In genomic region chr19:5910221-5910620, GRCm38 (mm10) we compare ENCODE assay signal across 8 mouse cellular contexts. TPM values are rescaled to one million over a fixed set of nuclear protein-coding genes. Genes with fewer than 3 reads are reported as not detected.
DNase-seq lines count a peak whose midpoint lies in the region; ATAC-seq and TF ChIP-seq lines count a peak whose summit lies in the region.

No protein-coding gene starts in this region.

- TF ChIP-seq CTCF in lung, adult 2 months (IDR thresholded peaks at IDR 0.05; ENCODE audit: insufficient read depth, low read length), result peak; percentile 37; the same call in 1 of the 2 replicates

- WGBS in lung, adult 2 months, result 28% methylated on average over 6 of the region's 6 CpGs
- 54% methylated on average over 6 of the region's 6 CpGs for WGBS in forebrain, embryonic 14.5 days
- WGBS in limb, embryonic 13.5 days, result 79% methylated on average over 6 of the region's 6 CpGs

- H3K27ac ChIP-seq in forebrain, embryonic 14.5 days (ENCODE audit: low read depth, low read length), result no peak overlapping the region
- no peak overlapping the region for H3K27ac ChIP-seq in limb, embryonic 13.5 days

- no peak for DNase-seq in lung, adult 2 months
- DNase-seq in lung, postnatal 4 days, result no peak
- DNase-seq in forebrain, embryonic 14.5 days (ENCODE audit: low spot score), result no peak
- DNase-seq in retina, embryonic 14.5 days (ENCODE audit: low spot score), result peak; percentile 90
- DNase-seq in adrenal gland, adult 18-20 months (ENCODE audit: low spot score in 2 of 2), result no peak
- DNase-seq in right cerebral cortex, postnatal 14 days, result no peak
- no peak for DNase-seq in kidney, adult 8-10 months

- peaks cover 12% of the 10 kb centered on the region for H3K4me1 ChIP-seq in lung, adult 2 months (ENCODE audit: control insufficient read depth, insufficient read depth, low read length)
- peaks cover 22% of the 10 kb centered on the region for H3K4me1 ChIP-seq in forebrain, embryonic 14.5 days (ENCODE audit: control insufficient read depth, insufficient read depth, low read length)
- peaks cover 33% of the 10 kb centered on the region for H3K4me1 ChIP-seq in limb, embryonic 13.5 days

- H3K4me3 ChIP-seq in lung, adult 2 months (replicated peaks; ENCODE audit: extremely low read depth, low read depth, low read length), result peak overlapping the region; percentile 45
- H3K4me3 ChIP-seq in forebrain, embryonic 14.5 days (ENCODE audit: low read depth, low read length), result peak overlapping the region; percentile 98
- H3K4me3 ChIP-seq in limb, embryonic 13.5 days, result no peak overlapping the region

- no peaks in the 10 kb centered on the region for H3K27me3 ChIP-seq in forebrain, embryonic 14.5 days (replicated peaks; ENCODE audit: control insufficient read depth, insufficient read depth, low read length)
- no peaks in the 10 kb centered on the region for H3K27me3 ChIP-seq in limb, embryonic 13.5 days

- TF ChIP-seq POLR2A in lung, adult 2 months (IDR thresholded peaks at IDR 0.05; ENCODE audit: borderline replicate concordance, extremely low read depth, low read depth, low read length), result no peak

- H3K36me3 ChIP-seq in forebrain, embryonic 14.5 days (ENCODE audit: control insufficient read depth, insufficient read depth, low read length), result peaks cover 23% of the 10 kb centered on the region
- peaks cover 28% of the 10 kb centered on the region for H3K36me3 ChIP-seq in limb, embryonic 13.5 days

- H3K4me2 ChIP-seq in forebrain, embryonic 14.5 days (ENCODE audit: low read length), result peak overlapping the region; percentile 88
- peak overlapping the region; percentile 88 for H3K4me2 ChIP-seq in limb, embryonic 13.5 days (replicated peaks)

- no peaks in the 10 kb centered on the region for H3K9me3 ChIP-seq in forebrain, embryonic 14.5 days (replicated peaks; ENCODE audit: control insufficient read depth, low read length)
- H3K9me3 ChIP-seq in limb, embryonic 13.5 days, result no peaks in the 10 kb centered on the region

- H3K9ac ChIP-seq in forebrain, embryonic 14.5 days (ENCODE audit: low read length), result peak overlapping the region; percentile 90
- peak overlapping the region; percentile 53; the same call in 1 of the 2 replicates for H3K9ac ChIP-seq in limb, embryonic 13.5 days

- no peak for ATAC-seq in forebrain, embryonic 14.5 days
- ATAC-seq in limb, embryonic 13.5 days (ENCODE audit: low FRiP score, low read depth), result no peak

RNA-seq across cellular contexts. Expression of gene Dpf2, which starts 2.6 kb away (rescaled TPM):
- 87.1 and 103 TPM in 2 replicates for polyA plus RNA-seq in lung, adult 2 months (2012; rRNA removed)
- 127 and 136 TPM in 2 replicates for polyA plus RNA-seq in forebrain, embryonic 14.5 days (2014; fragmentation: Nextera tagmentation; extraction: Ambion mirVana)
- 174 and 185 TPM in 2 replicates for polyA plus RNA-seq in limb, embryonic 13.5 days (2015; fragmentation: Nextera tagmentation; extraction: Ambion mirVana)
- total RNA-seq in adrenal gland, adult 18-20 months (2021), result 100 to 1,000 TPM; 111 to 129 TPM

RNA-seq across cellular contexts. Expression of gene Cdc42ep2, which starts 14.4 kb away (rescaled TPM):
- 22.2 and 24.1 TPM in 2 replicates for polyA plus RNA-seq in lung, adult 2 months (2012; rRNA removed)
- 7.9 and 9.6 TPM in 2 replicates for polyA plus RNA-seq in forebrain, embryonic 14.5 days (2014; fragmentation: Nextera tagmentation; extraction: Ambion mirVana)
- polyA plus RNA-seq in limb, embryonic 13.5 days (2015; fragmentation: Nextera tagmentation; extraction: Ambion mirVana), result 4.7 and 5.3 TPM in 2 replicates
- total RNA-seq in adrenal gland, adult 18-20 months (2021), result 1 to 10 TPM; 5.2 to 8.0 TPM

RNA-seq across cellular contexts. Expression of gene Tigd3, which starts 16.3 kb away (rescaled TPM):
- 1.1 and 1.2 TPM in 2 replicates for polyA plus RNA-seq in lung, adult 2 months (2012; rRNA removed)
- polyA plus RNA-seq in forebrain, embryonic 14.5 days (2014; fragmentation: Nextera tagmentation; extraction: Ambion mirVana), result 7.0 and 7.1 TPM in 2 replicates
- 4.7 and 5.5 TPM in 2 replicates for polyA plus RNA-seq in limb, embryonic 13.5 days (2015; fragmentation: Nextera tagmentation; extraction: Ambion mirVana)
- total RNA-seq in adrenal gland, adult 18-20 months (2021), result 1 to 10 TPM in 1 of 2 experiments, under 1 TPM in 1; 0.90 to 1.1 TPM

RNA-seq across cellular contexts. Expression of gene Slc25a45, which starts 32.6 kb away (rescaled TPM):
- polyA plus RNA-seq in lung, adult 2 months (2012; rRNA removed), result 24.5 and 26.0 TPM in 2 replicates
- polyA plus RNA-seq in forebrain, embryonic 14.5 days (2014; fragmentation: Nextera tagmentation; extraction: Ambion mirVana), result 1.7 TPM in 2 replicates
- 2.3 and 2.4 TPM in 2 replicates for polyA plus RNA-seq in limb, embryonic 13.5 days (2015; fragmentation: Nextera tagmentation; extraction: Ambion mirVana)
- total RNA-seq in adrenal gland, adult 18-20 months (2021), result 10 to 100 TPM in 1 of 2 experiments, 1 to 10 TPM in 1; 4.9 to 19.0 TPM

RNA-seq across cellular contexts. Expression of gene Frmd8, which starts 35.1 kb away (rescaled TPM):
- 32.1 and 37.8 TPM in 2 replicates for polyA plus RNA-seq in lung, adult 2 months (2012; rRNA removed)
- polyA plus RNA-seq in forebrain, embryonic 14.5 days (2014; fragmentation: Nextera tagmentation; extraction: Ambion mirVana), result 13.1 and 16.0 TPM in 2 replicates
- 30.1 and 32.2 TPM in 2 replicates for polyA plus RNA-seq in limb, embryonic 13.5 days (2015; fragmentation: Nextera tagmentation; extraction: Ambion mirVana)
- 10 to 100 TPM; 21.1 to 42.8 TPM for total RNA-seq in adrenal gland, adult 18-20 months (2021)
